ENCODE assay signal across 9 mouse cellular contexts in the genomic region with DNA sequence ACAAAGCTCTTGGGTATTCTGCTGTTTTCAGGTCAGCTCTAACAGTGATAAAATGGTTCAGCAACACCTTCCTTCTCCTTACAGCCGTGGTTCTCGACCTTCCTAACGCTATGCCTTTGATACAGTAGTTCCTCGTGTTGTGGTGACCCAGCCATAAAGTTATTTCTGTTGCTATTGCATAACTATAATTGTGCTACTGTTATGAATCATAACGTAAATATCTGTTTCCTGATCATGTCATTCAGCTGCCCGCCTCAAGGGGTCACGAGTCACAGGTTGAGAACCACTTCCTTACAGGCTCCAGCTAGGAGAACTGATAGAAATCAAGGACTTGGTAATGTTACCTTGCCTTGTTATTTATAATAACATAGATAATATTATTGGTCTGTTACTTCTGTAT. TPM values are rescaled to one million over a fixed set of nuclear protein-coding genes. Genes with fewer than 3 reads are reported as not detected.
DNase-seq lines count a peak whose midpoint lies in the region; ATAC-seq and TF ChIP-seq lines count a peak whose summit lies in the region.
"Had no signal": no experiment of that assay in that cellular context is flagged by ENCODE, and none has a peak within 500 bp of the region (broad histone marks: within the 10 kb centered on the region; RNA-seq: fewer than 3 reads in every experiment).

No protein-coding gene starts in this region.

- H3K9ac ChIP-seq in kidney, embryonic 16.5 days (replicated peaks; ENCODE audit: low read length): no peak overlapping the region
- H3K9ac ChIP-seq: limb, embryonic 15.5 days had no signal

- H3K79me2 ChIP-seq in myocyte (ENCODE audit: control insufficient read depth, insufficient read depth): no peaks in the 10 kb centered on the region

- TF ChIP-seq CTCF in left cerebral cortex, adult 2 months (IDR thresholded peaks at IDR 0.05): peak; percentile 25

- ATAC-seq in kidney, embryonic 16.5 days (ENCODE audit: low FRiP score, low TSS enrichment): no peak
- ATAC-seq in cerebellum, adult (ENCODE audit: insufficient number of reproducible peaks, low FRiP score, low TSS enrichment): no peak

- H3K4me3 ChIP-seq in left cerebral cortex, adult 2 months: no peak overlapping the region
- no peak overlapping the region for H3K4me3 ChIP-seq in brown adipose tissue, adult 24 weeks (ENCODE audit: insufficient read depth, low read depth, low read length)
- no peak overlapping the region for H3K4me3 ChIP-seq in kidney, embryonic 16.5 days (ENCODE audit: low read length)
- no peak overlapping the region for H3K4me3 ChIP-seq in myocyte
- H3K4me3 ChIP-seq in forebrain, embryonic 10.5 days: no peak overlapping the region
- H3K4me3 ChIP-seq: limb, embryonic 15.5 days had no signal

- peak overlapping the region; percentile 29; the same call in 1 of the 2 replicates for H3K27ac ChIP-seq in left cerebral cortex, adult 2 months
- H3K27ac ChIP-seq in brown adipose tissue, adult 24 weeks (replicated peaks; ENCODE audit: low read depth, low read length): peak overlapping the region; percentile 30
- H3K27ac ChIP-seq in kidney, embryonic 16.5 days (ENCODE audit: low read length): peak overlapping the region; percentile 27; the same call in 1 of the 2 replicates
- no peak overlapping the region for H3K27ac ChIP-seq in forebrain, embryonic 10.5 days

- H3K4me2 ChIP-seq in kidney, embryonic 16.5 days (replicated peaks; ENCODE audit: low read depth, low read length): no peak overlapping the region
- peak overlapping the region; percentile 78 for H3K4me2 ChIP-seq in myocyte (ENCODE audit: low read depth)
- H3K4me2 ChIP-seq: limb, embryonic 15.5 days had no signal

- no peak for DNase-seq in left cerebral cortex, adult 2 months (ENCODE audit: extremely low spot score in 1 of 2, low spot score in 2 of 2)
- no peak for DNase-seq in left cerebral cortex, postnatal 25 days (ENCODE audit: low spot score in 2 of 2)
- no peak for DNase-seq in forebrain, embryonic 10.5 days (ENCODE audit: extremely low spot score, low spot score)
- no peak for DNase-seq in cerebellum, adult 11 months

- no peak overlapping the region for H3ac ChIP-seq in myocyte (ENCODE audit: control insufficient read depth, insufficient read length)

- no peak for TF ChIP-seq POLR2A in myocyte (IDR thresholded peaks at IDR 0.05; ENCODE audit: insufficient read length, low read depth)

- no peaks in the 10 kb centered on the region for H3K36me3 ChIP-seq in kidney, embryonic 16.5 days (ENCODE audit: insufficient read depth, low read length)
- H3K36me3 ChIP-seq in myocyte (ENCODE audit: control insufficient read depth, insufficient read depth): no peaks in the 10 kb centered on the region
- H3K36me3 ChIP-seq in forebrain, embryonic 10.5 days (replicated peaks): no peaks in the 10 kb centered on the region
- H3K36me3 ChIP-seq: limb, embryonic 15.5 days had no signal

- no peaks in the 10 kb centered on the region for H3K27me3 ChIP-seq in kidney, embryonic 16.5 days (ENCODE audit: insufficient read depth, low read length)
- no peaks in the 10 kb centered on the region for H3K27me3 ChIP-seq in myocyte (ENCODE audit: control insufficient read depth, insufficient read depth, insufficient read length)
- H3K27me3 ChIP-seq in forebrain, embryonic 10.5 days (ENCODE audit: poor library complexity, severe bottlenecking): peaks cover 2% of the 10 kb centered on the region
- H3K27me3 ChIP-seq: limb, embryonic 15.5 days had no signal

- intact Hi-C loops in left cerebral cortex, adult 2 months (cut with DNase I): no loop called here
- intact Hi-C loops in left cerebral cortex, postnatal 25 days (cut with DNase I): no loop called here

- H3K9me3 ChIP-seq in kidney, embryonic 16.5 days (ENCODE audit: low read length): no peaks in the 10 kb centered on the region
- H3K9me3 ChIP-seq in forebrain, embryonic 10.5 days: no peaks in the 10 kb centered on the region
- H3K9me3 ChIP-seq: limb, embryonic 15.5 days had no signal

- H3K4me1 ChIP-seq in brown adipose tissue, adult 24 weeks (ENCODE audit: control insufficient read depth, insufficient read depth, insufficient read length, low read length): peaks cover 6% of the 10 kb centered on the region
- peaks cover 6% of the 10 kb centered on the region for H3K4me1 ChIP-seq in kidney, embryonic 16.5 days (ENCODE audit: insufficient read depth, low read length)
- peaks cover 33% of the 10 kb centered on the region for H3K4me1 ChIP-seq in forebrain, embryonic 10.5 days

- 65% methylated on average over 7 of the region's 7 CpGs for WGBS in kidney, embryonic 16.5 days
- WGBS in forebrain, embryonic 10.5 days: 86% methylated on average over 7 of the region's 7 CpGs

TF ChIP-seq in myocyte, 11 proteins besides CTCF, POLR2A, EP300 and RAD21:
- TF ChIP-seq MYOD1 (IDR thresholded peaks at IDR 0.05; ENCODE audit: control insufficient read depth in 1 of 3, insufficient read length in 2 of 3, low read depth in 2 of 3) (no peak), SRF (IDR thresholded peaks at IDR 0.05; ENCODE audit: control insufficient read depth, insufficient read length, low read depth) (no peak), E2F4 (IDR thresholded peaks at IDR 0.05; ENCODE audit: insufficient read depth) (no peak), MYOG (IDR thresholded peaks at IDR 0.05; ENCODE audit: control insufficient read depth in 1 of 3, insufficient read depth in 1 of 3, insufficient read length in 2 of 3, low read depth in 2 of 3) (no peak), USF1 (IDR thresholded peaks at IDR 0.05; ENCODE audit: low read depth) (peak; percentile 4), TCF12 (IDR thresholded peaks at IDR 0.05; ENCODE audit: insufficient read depth, poor library complexity, severe bottlenecking) (no peak), CEBPB (IDR thresholded peaks at IDR 0.05; ENCODE audit: insufficient read depth, poor library complexity, severe bottlenecking) (peak; percentile 89)

RNA-seq across cellular contexts. Expression of a gene that starts 11.8 kb away (rescaled TPM):
- 100 to 1,000 TPM in 1 of 2 experiments, 10 to 100 TPM in 1; 76.7 to 113 TPM for total RNA-seq in left cerebral cortex, adult 2 months (2021)
- total RNA-seq in left cerebral cortex, postnatal 25 days (2021): 100 to 1,000 TPM in 1 of 2 experiments, 10 to 100 TPM in 1; 70.0 to 130 TPM
- 3.3 and 4.2 TPM in 2 replicates for polyA plus RNA-seq in brown adipose tissue, adult 24 weeks (2012; ENCODE audit: insufficient read depth, insufficient read length, missing spikeins)
- polyA plus RNA-seq in kidney, embryonic 16.5 days (2015; fragmentation: Nextera tagmentation; extraction: Ambion mirVana): 3.7 and 5.1 TPM in 2 replicates
- 0.05 TPM for polyA plus RNA-seq in myocyte (2012; fragmentation: generic; extraction: Trizol)
- polyA plus RNA-seq in forebrain, embryonic 10.5 days (2016; fragmentation: Nextera tagmentation; extraction: Ambion mirVana): 5.4 and 7.3 TPM in 2 replicates

RNA-seq across cellular contexts. Expression of a gene that starts 29.5 kb away (rescaled TPM):
- total RNA-seq in left cerebral cortex, adult 2 months (2021): under 1 TPM; 0.19 to 0.23 TPM
- under 1 TPM in 1 of 2 experiments, not detected in 1; 0.21 TPM for total RNA-seq in left cerebral cortex, postnatal 25 days (2021)
- not detected in 2 replicates for polyA plus RNA-seq in brown adipose tissue, adult 24 weeks (2012; ENCODE audit: insufficient read depth, insufficient read length, missing spikeins)
- polyA plus RNA-seq in kidney, embryonic 16.5 days (2015; fragmentation: Nextera tagmentation; extraction: Ambion mirVana): 0.67 and 0.89 TPM in 2 replicates
- polyA plus RNA-seq in myocyte (2012; fragmentation: generic; extraction: Trizol): 0.06 TPM
- 0.12 and 0.24 TPM in 2 replicates for polyA plus RNA-seq in forebrain, embryonic 10.5 days (2016; fragmentation: Nextera tagmentation; extraction: Ambion mirVana)

RNA-seq across cellular contexts. Expression of a gene that starts 33.8 kb away (rescaled TPM):
- not detected for total RNA-seq in left cerebral cortex, adult 2 months (2021)
- not detected for total RNA-seq in left cerebral cortex, postnatal 25 days (2021)
- polyA plus RNA-seq in brown adipose tissue, adult 24 weeks (2012; ENCODE audit: insufficient read depth, insufficient read length, missing spikeins): 4.6 and 5.3 TPM in 2 replicates
- 0.57 and 0.68 TPM in 2 replicates for polyA plus RNA-seq in kidney, embryonic 16.5 days (2015; fragmentation: Nextera tagmentation; extraction: Ambion mirVana)
- polyA plus RNA-seq in myocyte (2012; fragmentation: generic; extraction: Trizol): 0.11 TPM
- polyA plus RNA-seq in forebrain, embryonic 10.5 days (2016; fragmentation: Nextera tagmentation; extraction: Ambion mirVana): 0.16 and 0.22 TPM in 2 replicates

RNA-seq across cellular contexts. Expression of a gene that starts 33.9 kb away (rescaled TPM):
- total RNA-seq in left cerebral cortex, adult 2 months (2021): 100 to 1,000 TPM; 194 to 195 TPM
- total RNA-seq in left cerebral cortex, postnatal 25 days (2021): 100 to 1,000 TPM; 199 to 205 TPM
- polyA plus RNA-seq in brown adipose tissue, adult 24 weeks (2012; ENCODE audit: insufficient read depth, insufficient read length, missing spikeins): 1,219 and 1,267 TPM in 2 replicates
- 340 TPM in 2 replicates for polyA plus RNA-seq in kidney, embryonic 16.5 days (2015; fragmentation: Nextera tagmentation; extraction: Ambion mirVana)
- polyA plus RNA-seq in myocyte (2012; fragmentation: generic; extraction: Trizol): 169 TPM
- 266 and 273 TPM in 2 replicates for polyA plus RNA-seq in forebrain, embryonic 10.5 days (2016; fragmentation: Nextera tagmentation; extraction: Ambion mirVana)

RNA-seq across cellular contexts. Expression of a gene that starts 38.0 kb away (rescaled TPM):
- 10 to 100 TPM; 86.4 to 91.2 TPM for total RNA-seq in left cerebral cortex, adult 2 months (2021)
- 10 to 100 TPM; 71.8 to 89.6 TPM for total RNA-seq in left cerebral cortex, postnatal 25 days (2021)
- 59.3 and 65.5 TPM in 2 replicates for polyA plus RNA-seq in brown adipose tissue, adult 24 weeks (2012; ENCODE audit: insufficient read depth, insufficient read length, missing spikeins)
- polyA plus RNA-seq in kidney, embryonic 16.5 days (2015; fragmentation: Nextera tagmentation; extraction: Ambion mirVana): 40.6 and 44.1 TPM in 2 replicates
- 49.4 TPM for polyA plus RNA-seq in myocyte (2012; fragmentation: generic; extraction: Trizol)
- polyA plus RNA-seq in forebrain, embryonic 10.5 days (2016; fragmentation: Nextera tagmentation; extraction: Ambion mirVana): 31.0 and 37.2 TPM in 2 replicates
